Mouse (Mus musculus): Measurements from ENCODE around the gene Vasp. TPM values are rescaled to one million over a fixed set of nuclear protein-coding genes. Genes with fewer than 3 reads are reported as not detected.
A peak's percentile ranks its signal among the peaks of the same experiment; 100 is the strongest.

Vasp gene
- 10 to 100 TPM; 84.0 to 98.6 TPM for total RNA-seq (2021)

DNA sequence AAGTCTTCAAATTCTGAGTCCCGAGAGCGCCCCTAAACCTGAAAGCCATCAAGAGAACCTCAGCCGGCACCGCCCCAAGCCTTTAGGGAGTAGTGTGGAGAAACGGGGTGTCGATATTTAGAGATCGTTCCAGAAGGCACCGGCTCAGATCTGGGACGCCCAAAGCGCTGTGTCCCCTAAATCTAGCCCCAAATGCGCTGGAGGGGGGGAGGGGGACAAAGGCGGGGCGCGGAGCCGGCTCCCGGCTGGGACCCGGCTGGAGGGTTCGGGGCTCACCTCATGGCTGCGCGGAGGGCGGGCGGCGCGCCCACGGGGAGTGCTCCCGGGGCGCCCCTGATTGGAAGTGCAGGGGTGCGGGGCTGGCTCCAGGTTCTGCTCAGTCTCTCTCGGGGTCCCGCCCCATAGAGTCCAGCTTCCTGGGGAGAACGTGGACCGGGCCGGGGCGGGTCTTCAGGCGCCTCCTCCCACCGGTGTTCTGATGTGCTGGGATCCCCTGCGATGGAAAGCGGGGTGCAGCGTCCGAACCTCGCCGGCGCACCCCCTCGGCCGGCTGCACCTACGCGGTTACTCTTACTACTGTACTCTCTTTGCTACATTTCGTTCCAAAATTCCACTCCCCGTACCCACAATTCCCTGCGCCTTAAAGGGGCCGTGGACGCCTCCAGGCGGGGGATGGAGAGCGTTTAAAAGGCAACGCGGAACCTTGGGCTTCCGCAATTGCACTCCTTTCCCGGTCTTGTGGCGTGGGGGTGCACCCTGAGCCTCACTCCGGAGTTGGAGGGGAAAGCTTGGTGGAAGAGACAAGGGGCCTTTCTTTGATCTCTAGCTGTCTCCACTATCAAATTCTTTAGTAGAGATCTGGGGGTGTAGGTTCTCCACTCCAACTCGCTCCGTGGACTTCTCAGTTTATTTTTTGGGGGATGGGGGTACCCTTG is at the start of gene Vasp:
TSS of gene Vasp (minus strand) at position 580 of the 935 bp plus-strand sequence.
- peak; percentile 92 for DNase-seq
- intact Hi-C loops (cut with DNase I) = no loop called here

GRCm38 (mm10) chr7:19320637-19321036 is 49.0 kb upstream of the Vasp start:
- DNase-seq = no peak

GRCm38 (mm10) chr7:19319906-19320305 is 48.3 kb upstream of the Vasp start:
- intact Hi-C loops (cut with DNase I) = no loop called here
- DNase-seq = peak; percentile 97 to 98

More at GRCm38 (mm10) chr7:19320637-19321036, 49.0 kb upstream of the Vasp start:
- intact Hi-C loops (cut with DNase I) = no loop called here

DNA sequence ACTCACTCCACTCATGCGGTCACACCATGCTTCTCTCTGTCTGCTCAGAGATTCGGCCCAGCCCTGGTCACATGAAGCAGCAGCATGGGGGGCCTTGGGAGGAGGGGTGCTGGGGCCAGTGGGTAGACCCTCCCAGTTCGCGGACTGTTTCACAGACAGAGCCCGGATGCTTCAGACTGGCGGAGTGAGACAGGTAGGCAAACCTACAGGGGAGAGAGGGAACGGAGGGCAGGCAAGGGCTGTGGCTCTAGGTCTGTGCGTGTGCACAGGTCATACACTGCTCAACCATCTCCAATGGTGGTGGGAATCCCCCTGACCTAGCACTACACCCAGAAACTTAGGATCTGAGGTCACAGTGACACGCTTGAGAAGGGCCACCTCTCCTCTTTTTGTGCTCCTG is 47.8 kb upstream of the Vasp start:
- intact Hi-C loops (cut with DNase I) = no loop called here
- peak in 1 of 2 experiments; percentile 54 for DNase-seq

DNA sequence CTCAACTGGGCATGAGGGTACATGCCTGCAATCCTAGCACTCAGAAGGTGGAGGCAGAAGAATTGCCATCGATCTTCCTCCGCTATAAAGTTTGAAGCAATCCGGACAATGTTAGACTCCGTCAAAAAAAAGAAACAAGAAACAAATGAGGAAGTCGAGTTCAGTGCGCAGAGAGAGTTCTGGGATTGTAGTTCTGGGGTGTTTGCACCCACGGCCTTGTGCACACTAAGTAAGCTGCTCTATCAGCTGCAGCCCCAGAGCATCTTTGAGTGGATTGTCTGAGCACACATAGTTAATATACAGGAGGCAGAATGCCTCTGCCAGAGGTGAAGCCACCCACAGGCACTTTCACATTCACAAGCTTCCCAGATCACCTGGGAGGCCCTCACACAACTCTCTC is 47.1 kb upstream of the Vasp start:
- intact Hi-C loops (cut with DNase I) = no loop called here
- no peak for DNase-seq

DNA sequence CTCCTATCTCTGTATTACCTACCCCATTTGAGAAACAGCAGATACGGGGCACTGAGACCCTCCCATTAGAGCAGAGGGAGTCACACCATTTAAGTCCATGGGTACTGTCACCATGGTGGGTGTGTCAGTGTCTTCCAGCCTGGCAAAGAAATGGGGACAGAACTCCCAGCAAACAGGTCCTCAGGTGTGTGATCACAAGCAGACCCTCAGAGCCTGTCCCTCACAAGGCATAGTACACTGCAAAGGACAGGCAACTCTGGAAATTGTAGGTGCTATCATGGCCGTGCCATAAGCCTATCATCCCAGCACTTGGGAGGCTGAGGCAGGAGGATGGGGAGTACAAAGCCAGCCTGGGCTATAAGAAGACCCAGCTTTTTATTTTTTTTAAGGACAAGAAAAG is 46.6 kb upstream of the Vasp start:
- intact Hi-C loops (cut with DNase I) = no loop called here
- no peak for DNase-seq

DNA sequence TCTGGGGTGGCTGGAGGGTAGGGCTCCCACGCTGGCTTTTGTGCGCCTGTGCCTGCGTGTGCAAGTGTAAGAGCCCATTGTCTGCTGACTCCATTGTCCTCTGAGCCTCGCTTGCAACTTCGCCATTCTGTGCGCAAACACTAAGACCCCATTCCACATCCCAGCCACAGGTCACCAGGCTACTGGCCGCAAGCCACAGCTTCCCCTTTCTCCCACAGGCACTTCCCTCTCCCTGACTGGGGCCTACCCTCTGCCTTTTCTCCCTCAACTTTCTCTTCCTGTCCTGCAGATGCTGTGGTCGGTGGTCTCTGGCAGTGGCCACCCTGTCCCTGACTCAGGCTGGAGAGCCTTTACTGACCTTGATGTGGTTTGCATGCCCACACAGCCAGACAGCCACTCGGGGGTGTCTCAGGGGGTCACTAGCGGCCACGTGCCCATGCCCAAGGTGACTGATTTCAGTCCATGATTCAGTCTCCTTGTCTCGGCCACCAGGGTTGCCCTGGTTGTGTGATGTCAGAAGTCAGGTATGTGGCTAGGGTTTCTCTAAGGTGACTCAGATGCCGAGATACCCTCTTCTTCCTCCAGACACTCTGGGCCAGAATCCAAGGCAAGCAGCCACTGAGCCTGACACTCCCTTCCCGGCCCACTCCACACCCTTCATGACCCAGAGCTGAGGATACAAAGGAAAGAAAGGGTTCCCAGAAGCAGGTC is 45.0 kb upstream of the Vasp start:
- intact Hi-C loops (cut with DNase I) = no loop called here
- peak; percentile 52 for DNase-seq

GRCm38 (mm10) chr7:19314033-19314432 is 42.4 kb upstream of the Vasp start:
- intact Hi-C loops (cut with DNase I) = no loop called here
- no peak for DNase-seq

DNA sequence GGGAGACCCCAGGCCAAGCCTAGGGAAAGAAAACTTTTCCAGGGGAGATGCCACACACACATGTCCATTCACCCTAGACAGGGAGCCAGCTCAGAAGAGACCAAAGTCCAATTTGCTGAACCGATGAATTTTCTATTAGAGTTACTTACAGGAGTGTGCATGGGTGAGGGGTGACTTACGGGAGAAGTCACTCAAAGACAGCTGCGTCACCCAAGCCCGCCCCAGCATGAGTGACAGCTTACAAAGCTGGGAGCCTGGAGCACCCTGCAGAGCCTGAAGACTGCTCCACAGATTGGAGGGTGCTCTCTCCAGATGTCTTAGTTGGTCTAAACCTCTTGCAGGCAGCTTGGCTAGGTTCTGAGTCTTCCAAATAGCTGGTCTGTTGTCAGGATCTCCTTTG is 40.4 kb upstream of the Vasp start:
- no peak for DNase-seq

DNA sequence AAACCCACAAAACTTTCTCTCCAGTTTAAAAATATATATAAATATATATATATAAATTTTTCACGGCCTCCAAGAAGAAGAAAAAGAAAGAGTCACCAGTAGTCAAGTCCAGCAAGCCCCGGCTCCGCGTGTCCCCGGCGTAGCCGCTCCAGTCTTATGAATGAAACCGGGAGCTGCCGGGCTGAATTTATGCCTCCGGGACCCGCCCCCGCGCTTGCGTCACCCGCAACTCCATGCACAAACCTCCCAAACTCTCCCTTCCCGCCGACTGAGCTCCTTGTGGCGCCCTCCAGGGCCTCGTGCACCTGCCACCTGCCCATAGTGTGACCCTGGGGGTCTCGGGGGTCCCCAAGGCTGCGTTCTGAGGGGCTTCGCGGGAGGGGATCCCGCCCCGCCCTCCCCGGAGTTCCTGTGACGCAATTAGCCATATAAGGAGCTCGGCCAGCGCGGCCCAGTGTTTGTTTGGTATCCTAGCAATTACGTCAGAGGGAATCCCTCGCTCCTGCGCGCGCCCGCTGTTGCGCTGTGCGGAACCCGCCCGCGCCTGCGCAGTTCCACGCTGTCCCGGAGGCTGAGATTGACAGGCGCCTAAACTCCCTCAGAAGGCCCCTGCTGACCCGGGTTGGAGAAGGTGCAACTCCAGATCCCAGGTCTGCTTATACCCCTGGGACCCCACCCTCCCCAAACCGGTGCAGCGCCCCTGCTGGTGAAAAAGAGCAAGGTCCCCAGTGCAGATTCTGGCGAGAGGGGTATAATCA is 38.4 kb upstream of the Vasp start, which contains the start of gene Fosb:
TSS of gene Fosb (minus strand) at position 168 of the 758 bp plus-strand sequence.
- DNase-seq = peak; percentile 97
- intact Hi-C loops (cut with DNase I) = no loop called here

More for the DNA sequence above, 40.4 kb upstream of the Vasp start:
- intact Hi-C loops (cut with DNase I) = no loop called here

GRCm38 (mm10) chr7:19309278-19309883 is 37.8 kb upstream of the Vasp start:
- DNase-seq = peak in 1 of 2 experiments; percentile 37
- intact Hi-C loops (cut with DNase I) = no loop called here

GRCm38 (mm10) chr7:19308454-19309277 is 37.0 kb upstream of the Vasp start:
- intact Hi-C loops (cut with DNase I) = no loop called here
- peak; percentile 97 for DNase-seq

GRCm38 (mm10) chr7:19307739-19308453 is 36.3 kb upstream of the Vasp start:
- peak; percentile 80 to 86 for DNase-seq
- intact Hi-C loops (cut with DNase I) = no loop called here

DNA sequence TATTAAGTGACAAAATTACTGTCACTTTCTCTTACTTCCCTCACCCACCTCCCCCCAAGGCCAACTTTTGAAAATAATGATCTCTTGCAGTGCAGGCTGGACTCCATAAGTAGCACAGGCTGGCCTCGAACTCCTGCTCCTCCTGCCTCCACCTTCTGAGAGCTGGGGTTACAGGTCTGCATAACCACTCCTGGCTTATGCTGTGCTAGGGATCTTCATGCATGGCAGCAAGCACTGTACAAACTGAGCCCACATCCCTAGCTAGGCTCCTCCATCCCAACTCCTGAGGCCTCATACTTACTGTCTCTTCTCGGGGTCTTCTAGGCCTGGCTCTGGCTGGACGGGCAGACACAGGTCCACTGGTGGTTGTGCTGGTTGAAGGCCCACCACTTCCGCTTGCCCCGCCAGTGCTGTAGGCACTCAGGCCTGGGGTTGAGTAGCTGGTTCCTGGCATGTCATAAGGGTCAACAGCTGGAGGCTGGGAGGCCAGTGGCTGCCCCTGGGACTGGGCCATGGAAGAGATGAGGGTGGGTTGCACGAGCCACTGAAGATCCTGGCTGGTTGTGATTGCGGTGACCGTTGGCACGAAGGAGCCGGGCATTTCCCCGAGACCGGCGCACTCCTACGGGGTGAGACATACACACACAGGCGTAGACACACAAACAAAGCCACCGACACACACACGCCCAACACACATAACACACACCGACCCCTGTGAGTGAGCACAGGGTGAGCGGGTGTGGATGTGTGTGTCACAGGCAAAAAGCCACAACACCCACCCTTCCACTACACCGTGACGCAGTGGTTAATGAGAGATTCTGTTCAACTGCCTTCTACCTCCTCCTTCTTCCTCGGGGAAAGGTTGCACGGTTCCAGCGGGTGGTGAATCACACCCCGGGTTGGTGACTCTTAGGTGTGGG is 35.5 kb upstream of the Vasp start:
- no peak for DNase-seq
- intact Hi-C loops (cut with DNase I) = no loop called here

- intact Hi-C loops (cut with DNase I) = no loop called here
- DNase-seq = no peak
Measured at GRCm38 (mm10) chr7:19305796-19306765, 34.5 kb upstream of the Vasp start.

DNA sequence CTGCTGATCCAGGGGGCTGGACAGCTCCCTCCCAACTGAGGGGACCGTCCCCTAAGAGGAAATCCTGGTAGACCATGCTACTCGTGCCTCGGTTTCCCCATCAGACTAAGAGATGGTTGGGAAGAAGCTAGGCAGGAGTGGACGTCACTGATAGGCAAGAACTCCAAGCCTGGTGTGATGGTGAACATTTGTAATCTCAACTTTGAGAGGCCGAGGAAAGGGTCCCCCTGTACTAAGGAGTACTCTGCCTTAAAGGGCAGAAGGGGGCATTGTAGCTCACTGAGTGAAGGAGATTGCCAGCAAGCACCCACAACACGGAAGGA is 33.8 kb upstream of the Vasp start:
- intact Hi-C loops (cut with DNase I) = no loop called here
- no peak for DNase-seq
